Mouse (Mus musculus) lung, adult 2 months (tissue): ENCODE results near the gene Vdr. TPM values are rescaled to one million over a fixed set of nuclear protein-coding genes. Genes with fewer than 3 reads are reported as not detected.
"Not testable (repeated sequence)": the region's sequence is repeated elsewhere in the genome, so short reads cannot be mapped to it uniquely, and the experiment has no call there.

Experiments used
- DNase-seq: peaks from one replicate; pipeline ENCODE4 v3.0.0; 2022
- H3K4me1 ChIP-seq: fragments of 200-500 bp; 2 replicates; pipeline ENCODE4 v1.6.1; 2011; ENCODE audit warnings: low read length; ENCODE audit not compliant: control insufficient read depth, insufficient read depth
- H3K4me3 ChIP-seq: fragments of 200-500 bp; replicated peaks from 2 replicates; pipeline ENCODE3; 2011; ENCODE audit warnings: low read depth, mild to moderate bottlenecking, control low read depth, low read length; ENCODE audit errors: extremely low read depth
- CTCF ChIP-seq: fragments of 200-500 bp; IDR thresholded peaks from 2 replicates; pipeline ENCODE4 v1.5.1; 2011; ENCODE audit warnings: mild to moderate bottlenecking, low read length, control low read depth; ENCODE audit not compliant: insufficient read depth
- POLR2A ChIP-seq: fragments of 200-500 bp; IDR thresholded peaks from 2 replicates; pipeline ENCODE4 v1.6.1; 2011; ENCODE audit warnings: low read depth, mild to moderate bottlenecking, control low read depth, low read length, borderline replicate concordance; ENCODE audit errors: extremely low read depth
- WGBS: fragments of 180-500 bp; shearing (Covaris S2); methylation state at CpG from one replicate; pipeline ENCODE4 v1.1.7; 2018; 5-methylcytosine and 5-hydroxymethylcytosine counted together
- polyA plus RNA-seq: library from polyadenylated mRNA; depleted of rRNA; stranded (reverse); fragments of >200 nt; gene quantifications from 2 replicates; pipeline ENCODE4 v1.2.3, GENCODE M21; 2012

The Vdr gene
- polyA plus RNA-seq, 1 experiment = 6.3 TPM

DNA sequence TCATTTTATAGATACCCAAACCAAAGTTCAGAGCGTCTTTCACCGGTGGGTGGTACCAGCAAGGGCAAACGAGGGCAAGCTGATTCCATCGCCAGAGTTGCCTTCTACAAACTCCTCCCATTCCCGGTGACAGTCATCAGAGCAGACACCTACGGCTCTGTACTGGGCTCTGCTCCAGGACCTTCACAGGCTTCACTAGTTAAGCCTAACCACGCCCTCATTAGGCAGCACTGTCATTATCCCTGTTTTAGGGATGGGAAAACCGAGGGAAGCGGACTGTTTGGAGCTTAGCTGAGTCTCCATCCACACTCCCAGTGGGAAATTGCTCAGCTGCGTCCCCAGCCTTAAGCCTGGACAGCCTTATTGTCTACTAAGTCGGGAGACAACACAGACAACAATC is 20.4 kb downstream of the Vdr start:
- WGBS = 55% methylated on average over 11 of the region's 11 CpGs
- no peak for TF ChIP-seq CTCF
- TF ChIP-seq POLR2A = no peak
- H3K4me1 ChIP-seq = no peaks in the 10 kb centered on the region
- H3K4me3 ChIP-seq = no peak overlapping the region
- DNase-seq = no peak

DNA sequence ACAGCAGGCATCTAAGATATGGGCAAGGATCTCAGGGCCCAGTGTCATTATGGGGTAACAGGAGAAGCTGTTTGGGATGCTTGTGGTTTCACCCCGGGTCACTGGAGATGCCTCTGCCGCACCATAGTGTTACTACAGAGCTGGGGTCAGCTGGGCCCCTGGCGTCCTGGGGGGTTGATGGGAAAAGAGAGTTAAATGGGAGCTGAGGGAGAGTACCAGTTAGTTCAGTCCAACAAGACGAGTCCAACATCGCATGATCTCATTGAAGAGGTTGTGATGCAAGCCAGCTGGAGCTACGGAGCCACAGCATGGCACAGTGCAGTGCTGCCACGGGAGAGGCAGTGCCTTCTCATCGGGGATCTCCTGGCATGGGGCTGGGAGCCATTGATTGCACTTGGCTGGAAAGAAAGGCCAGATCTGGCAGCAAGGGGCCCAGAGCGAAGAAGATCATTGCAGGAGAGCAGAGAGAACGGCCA is 22.9 kb downstream of the Vdr start:
- no peak for DNase-seq
- no peak for TF ChIP-seq POLR2A
- no peak for TF ChIP-seq CTCF
- no peaks in the 10 kb centered on the region for H3K4me1 ChIP-seq
- no peak overlapping the region for H3K4me3 ChIP-seq
- WGBS = 79% methylated on average over 10 of the region's 10 CpGs

DNA sequence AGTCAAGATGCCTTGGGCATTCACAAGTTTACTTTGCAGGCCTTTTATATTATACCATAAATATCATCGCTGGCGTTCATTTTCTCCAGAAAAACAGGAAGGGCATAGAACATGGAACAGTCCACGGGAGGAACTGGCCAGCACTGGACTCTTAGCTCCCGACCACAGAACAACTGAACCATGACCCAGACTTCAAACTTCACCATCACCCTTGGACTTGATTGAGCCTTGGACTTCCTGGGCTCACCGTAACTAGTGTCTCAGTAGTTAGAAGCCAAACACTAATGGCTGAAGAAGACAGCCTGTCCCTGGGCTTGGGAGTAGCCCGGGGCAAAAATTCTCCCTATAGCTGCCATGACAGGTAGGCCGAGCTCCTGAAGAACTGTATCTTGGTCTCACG is 29.0 kb downstream of the Vdr start:
- TF ChIP-seq POLR2A (no peak), CTCF (no peak)
- H3K4me3 ChIP-seq = no peak overlapping the region
- no peaks in the 10 kb centered on the region for H3K4me1 ChIP-seq
- 84% methylated on average over 8 of the region's 8 CpGs for WGBS
- DNase-seq = no peak

DNA sequence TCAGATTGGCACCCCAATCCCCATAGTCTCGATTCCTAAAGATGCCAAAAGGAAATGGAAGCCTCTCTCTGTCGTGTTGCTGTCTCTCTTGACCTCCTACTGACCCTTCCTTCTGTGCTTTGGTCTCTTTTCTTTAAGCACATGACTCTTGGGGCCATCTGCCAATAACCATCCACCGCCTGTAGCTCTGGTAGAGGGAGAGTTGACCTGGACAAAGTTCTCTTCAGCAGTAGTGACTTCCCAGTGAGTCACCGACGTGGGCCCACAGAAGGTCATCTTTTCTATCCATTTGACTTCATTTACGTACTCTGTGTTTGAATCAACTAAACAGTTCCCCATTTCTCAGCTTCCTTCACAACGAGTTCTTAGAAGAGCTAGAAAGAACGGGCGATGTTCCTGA is 30.0 kb downstream of the Vdr start:
- TF ChIP-seq CTCF (no peak), POLR2A (no peak)
- no peak for DNase-seq
- no peaks in the 10 kb centered on the region for H3K4me1 ChIP-seq
- WGBS = 62% methylated on average over 9 of the region's 9 CpGs
- H3K4me3 ChIP-seq = no peak overlapping the region

DNA sequence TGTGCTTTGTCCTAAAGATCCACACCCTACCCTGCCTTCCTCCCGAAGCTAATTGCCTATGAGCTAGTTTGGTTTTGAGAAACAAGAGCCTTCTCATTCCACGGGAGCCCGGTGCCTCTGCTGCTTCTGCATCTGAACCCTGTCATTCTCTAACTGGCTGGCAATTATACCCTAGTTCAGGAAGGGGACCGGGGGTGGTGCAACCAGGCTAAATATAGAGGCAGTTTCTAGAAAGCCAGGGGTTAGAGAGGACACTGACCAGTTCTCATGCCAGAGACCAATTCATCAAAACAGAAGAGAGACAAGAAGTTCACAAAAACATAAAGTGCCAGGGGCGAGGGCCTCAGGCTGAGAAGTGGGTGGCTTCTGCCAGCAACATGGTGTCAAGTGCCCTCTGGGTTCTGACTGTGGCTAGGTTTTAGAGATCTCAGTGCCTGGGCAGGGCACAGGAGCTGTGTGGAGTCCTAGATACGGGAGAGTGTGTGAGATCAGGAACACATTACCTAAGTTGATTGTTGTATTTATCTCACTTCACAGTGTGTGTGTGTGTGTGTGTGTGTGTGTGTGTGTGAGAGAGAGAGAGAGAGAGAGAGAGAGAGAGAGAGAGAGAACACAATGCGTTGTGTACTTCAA is 31.6 kb downstream of the Vdr start:
- DNase-seq = no peak
- Histone ChIP-seq H3K4me3 (no peak overlapping the region), H3K4me1 (no peaks in the 10 kb centered on the region)
- WGBS = 37% methylated on average over 7 of the region's 7 CpGs
- no peak for TF ChIP-seq POLR2A
- no peak for TF ChIP-seq CTCF

DNA sequence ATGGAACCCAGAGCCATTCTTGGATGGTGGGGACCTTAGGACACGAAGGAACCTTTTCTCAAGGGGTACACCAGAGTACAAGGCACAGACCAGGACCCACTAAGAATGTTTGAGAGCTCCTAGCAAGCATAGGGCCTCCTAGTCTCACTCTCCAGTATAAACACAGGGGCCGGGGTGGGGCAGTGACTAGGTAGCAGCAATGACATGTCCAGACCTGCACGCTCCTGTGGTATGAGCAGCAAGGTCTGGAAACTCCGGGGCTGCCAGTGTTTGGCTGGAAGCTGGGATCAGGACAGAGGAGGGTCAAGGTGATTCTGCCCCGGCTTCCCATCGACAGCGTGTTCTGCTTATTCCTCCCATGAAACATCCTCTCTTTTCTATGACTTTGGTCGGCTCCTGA is 34.6 kb downstream of the Vdr start:
- Histone ChIP-seq H3K4me1 (no peaks in the 10 kb centered on the region), H3K4me3 (no peak overlapping the region)
- no peak for TF ChIP-seq CTCF
- no peak for TF ChIP-seq POLR2A
- 77% methylated on average over 8 of the region's 8 CpGs for WGBS
- no peak for DNase-seq

DNA sequence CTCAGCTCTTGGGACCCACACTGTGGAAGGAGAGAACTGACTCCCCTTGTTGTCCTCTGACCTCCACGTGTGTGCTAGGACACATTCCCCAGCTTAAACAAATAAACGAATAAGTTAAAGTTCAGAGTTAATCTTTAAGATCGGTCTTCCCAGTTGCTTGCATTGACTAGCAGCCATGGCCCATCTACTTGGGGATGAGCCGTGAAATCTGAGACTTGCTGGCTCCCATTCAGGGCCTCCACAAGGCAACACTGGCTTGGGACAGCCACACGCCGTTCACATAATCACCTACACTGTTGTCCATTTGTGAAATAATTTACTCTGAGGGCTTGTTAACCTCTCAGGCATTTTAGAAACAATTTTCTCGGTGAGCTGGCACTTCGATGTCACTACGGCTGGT is 36.7 kb downstream of the Vdr start:
- TF ChIP-seq POLR2A (no peak), CTCF (no peak)
- Histone ChIP-seq H3K4me1 (no peaks in the 10 kb centered on the region), H3K4me3 (no peak overlapping the region)
- no peak for DNase-seq
- WGBS = 69% methylated on average over 9 of the region's 9 CpGs

DNA sequence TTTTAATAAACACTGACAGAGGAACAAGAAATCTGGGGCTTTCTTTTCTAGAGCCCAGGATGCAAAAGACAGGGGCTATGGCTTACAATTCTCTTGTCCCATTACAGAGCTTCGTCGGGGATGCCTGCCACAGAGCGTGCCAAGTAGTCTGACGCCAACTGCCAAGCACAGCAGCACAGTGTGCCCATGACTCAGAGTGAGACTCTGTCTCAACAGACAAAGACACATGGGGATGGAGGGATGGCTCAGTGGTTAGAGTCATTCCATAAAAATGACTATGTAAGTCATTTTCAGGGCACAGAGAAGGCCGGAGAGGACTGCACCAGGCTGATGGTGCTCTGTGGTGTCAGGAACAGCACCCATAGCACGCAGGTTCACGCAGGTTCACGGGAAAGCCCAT is 38.3 kb downstream of the Vdr start:
- WGBS = 94% methylated on average over 8 of the region's 8 CpGs
- TF ChIP-seq POLR2A (no peak), CTCF (no peak)
- no peak for DNase-seq
- Histone ChIP-seq H3K4me3 (no peak overlapping the region), H3K4me1 (no peaks in the 10 kb centered on the region)

DNA sequence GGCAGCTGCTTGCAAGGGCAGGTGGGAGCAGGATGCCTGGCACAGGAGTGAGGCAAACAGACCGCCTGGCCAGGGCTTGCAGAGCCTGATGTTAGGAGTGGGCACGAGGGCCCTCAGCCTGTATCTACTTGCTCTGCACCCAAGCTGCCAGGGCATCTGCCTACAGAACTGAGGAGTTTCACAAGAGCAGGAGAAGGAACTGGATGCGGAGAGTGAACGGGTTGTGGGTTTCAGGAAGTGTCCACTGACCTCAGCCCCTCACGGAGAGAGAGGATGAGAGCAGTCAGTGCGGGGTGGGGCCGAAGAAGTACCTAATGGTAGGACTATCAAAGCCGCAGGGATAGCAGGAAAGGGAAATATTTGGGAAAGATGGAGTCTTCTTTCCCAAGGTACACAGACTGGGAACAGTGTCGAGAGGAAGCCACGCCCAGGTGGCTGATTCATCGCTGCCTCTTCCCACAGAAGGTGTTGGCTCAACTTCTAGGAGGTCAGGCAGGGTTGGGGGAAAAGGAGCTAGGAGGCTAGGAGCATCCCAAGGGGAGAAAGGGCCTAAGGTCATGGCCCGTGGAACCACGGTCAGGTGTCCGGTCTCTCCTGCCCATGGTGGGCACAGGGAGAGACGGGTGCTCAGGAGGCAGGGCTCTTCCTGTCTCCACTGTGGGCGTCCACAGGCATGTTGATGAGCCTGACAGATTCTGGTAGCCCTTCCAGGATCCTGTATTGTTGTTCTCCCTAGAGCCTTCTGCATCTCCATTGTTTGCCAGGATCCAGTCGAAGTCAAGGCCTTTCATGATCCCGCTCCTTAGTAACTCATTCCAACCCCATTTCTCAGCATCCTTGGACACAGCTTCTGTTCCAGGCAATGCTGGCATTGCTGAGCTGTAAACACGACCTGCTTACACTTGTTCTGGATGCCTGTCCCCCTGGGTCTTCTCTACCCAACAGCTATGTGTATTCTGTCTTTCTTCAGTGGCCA is 39.1 kb downstream of the Vdr start:
- Histone ChIP-seq H3K4me3 (no peak overlapping the region), H3K4me1 (no peaks in the 10 kb centered on the region)
- TF ChIP-seq CTCF (no peak), POLR2A (no peak)
- 64% methylated on average over 19 of the region's 19 CpGs for WGBS
- no peak for DNase-seq

DNA sequence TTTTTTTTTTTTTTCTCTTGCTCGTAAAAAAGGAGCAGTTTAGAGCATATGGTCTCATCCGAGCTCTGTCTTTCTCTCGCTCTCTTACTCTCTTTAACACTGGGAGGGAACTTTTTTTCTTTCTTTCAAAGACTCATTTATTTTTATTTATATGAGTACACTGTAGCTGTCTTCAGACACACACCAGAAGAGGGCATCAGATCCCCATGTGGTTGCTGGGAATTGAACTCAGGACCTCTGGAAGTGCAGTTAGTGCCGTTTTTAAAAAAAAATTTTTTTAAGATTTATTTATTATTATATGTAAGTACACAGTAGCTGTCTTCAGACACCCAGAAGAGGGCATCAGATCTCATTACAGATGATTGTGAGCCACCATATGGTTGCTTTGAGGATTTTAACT is 40.3 kb downstream of the Vdr start:
- not testable (repeated sequence) for H3K4me1 ChIP-seq, DNase-seq, H3K4me3 ChIP-seq
- 80% methylated on average over 4 of the region's 4 CpGs for WGBS
